Mouse (Mus musculus): Measurements from ENCODE around the gene C77080.

Gene C77080

DNA sequence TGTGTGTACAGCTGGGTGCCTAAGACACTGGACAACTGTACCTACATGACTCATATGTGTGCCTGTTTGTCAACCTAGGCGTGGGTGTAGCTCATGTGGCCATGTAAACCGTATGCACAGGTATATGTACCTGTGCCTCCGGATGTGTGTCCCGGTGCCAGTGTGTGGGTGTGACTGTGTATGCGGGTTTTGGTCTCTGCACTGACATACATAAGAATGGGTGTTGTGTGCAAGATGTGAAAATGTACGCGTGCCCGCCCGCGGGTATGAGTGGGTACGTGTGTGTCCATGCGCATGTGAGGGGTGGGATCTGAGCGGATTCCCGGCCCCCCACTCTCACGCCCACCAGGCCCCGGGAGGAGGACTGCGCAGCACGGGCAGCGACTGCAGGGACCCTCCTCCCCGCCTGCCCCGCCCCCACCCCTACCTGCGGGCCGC, 22.6 kb downstream of the C77080 start:
- DNase-seq (ENCODE audit: low spot score in 2 of 2): no peak

DNA sequence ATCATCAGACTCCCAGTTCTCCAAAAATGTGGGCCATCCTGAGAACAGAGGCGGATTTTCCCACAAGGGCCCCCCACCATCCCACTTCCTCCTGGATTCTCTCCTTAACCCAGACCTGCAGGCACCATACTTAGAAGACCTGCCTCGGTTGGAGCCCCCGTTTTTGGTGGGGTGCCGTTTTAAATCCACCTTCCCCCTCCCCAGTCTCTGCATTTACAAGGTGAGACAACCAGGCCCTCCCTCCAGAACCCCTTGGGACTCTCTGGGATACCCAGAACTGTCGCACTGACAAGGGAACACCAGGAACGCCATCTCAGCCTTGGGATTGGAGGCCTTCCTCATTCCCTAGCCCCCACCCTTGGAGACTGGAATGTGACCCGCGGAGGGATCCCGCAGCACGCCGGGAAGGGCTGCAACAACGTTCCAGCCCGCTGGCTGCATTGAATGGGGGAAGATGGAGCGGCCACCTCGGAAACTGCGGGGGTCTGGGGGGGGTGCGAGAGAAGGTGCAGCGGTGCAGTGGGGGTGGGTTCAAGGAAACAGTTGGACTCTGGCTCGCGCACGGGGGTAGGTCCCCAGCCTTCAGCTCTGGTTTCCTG, 23.3 kb downstream of the C77080 start:
- no peak for DNase-seq (ENCODE audit: low spot score in 2 of 2)

DNA sequence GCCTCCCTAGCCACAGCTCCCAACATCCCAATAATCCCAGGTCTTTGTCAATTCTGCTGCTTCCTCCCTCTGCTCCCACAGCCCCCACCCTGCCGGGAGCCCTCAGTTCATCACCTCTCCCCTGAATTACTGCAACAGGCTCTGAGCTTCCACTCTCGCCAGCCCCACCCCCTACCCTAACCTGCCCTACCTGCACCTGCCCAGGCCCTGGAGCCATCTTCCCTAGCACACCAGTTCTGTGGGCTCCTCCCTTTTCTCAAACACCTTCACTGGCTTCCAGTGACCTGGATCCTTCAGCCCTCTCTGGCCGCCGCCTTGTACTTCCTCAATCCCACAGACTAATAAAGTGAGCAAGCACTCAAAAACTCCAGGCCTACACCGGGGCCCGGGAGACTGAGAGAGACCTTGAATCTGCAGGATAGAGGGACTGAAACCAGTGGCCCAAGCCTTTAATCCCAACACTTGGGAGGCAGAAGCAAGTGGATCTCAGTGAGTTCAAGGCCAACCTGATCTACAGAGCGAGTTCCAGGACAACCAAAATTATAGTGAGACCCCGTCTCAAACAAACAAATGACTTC, 24.9 kb downstream of the C77080 start:
- DNase-seq (ENCODE audit: low spot score in 2 of 2): no peak

DNA sequence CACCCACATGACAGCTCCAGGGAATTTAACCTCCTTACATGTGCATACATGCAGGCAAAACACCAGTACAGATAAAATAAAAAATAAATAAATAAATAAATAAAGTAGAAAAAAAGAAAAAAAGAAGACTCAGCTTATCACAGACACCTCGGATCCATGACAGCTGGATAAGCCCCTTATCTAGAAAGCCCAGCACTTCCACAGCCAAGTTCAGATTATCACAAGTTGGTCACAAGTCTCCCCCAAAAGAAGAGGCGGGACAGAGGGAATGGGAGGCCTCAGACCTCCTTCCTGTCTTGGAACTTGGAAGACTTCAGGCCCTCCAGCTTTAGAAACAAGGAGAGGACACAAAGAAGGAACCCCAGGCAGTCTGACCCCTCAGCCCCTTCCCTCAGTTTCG, 26.1 kb downstream of the C77080 start:
- no peak for DNase-seq (ENCODE audit: low spot score in 2 of 2)

DNA sequence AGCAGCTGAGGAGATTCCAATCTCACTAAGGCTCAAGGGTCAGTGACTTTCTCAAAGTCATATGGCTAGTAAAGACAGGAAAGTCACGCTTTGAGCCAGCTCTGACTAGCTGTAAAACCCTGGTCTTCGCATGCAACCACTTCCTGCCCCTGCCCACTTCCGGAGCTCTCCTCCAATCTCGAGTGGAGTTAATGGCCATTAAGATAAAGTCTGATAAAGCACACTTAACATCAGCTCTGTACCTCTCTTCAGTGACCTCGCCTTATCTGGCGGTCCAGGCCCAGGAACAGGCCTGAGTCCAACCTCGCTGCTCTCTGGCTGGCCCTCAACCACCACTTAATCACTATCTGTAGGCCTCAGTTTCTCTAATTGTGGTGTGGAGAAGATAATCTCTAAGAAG, 26.7 kb downstream of the C77080 start:
- no peak for DNase-seq (ENCODE audit: low spot score in 2 of 2)

DNA sequence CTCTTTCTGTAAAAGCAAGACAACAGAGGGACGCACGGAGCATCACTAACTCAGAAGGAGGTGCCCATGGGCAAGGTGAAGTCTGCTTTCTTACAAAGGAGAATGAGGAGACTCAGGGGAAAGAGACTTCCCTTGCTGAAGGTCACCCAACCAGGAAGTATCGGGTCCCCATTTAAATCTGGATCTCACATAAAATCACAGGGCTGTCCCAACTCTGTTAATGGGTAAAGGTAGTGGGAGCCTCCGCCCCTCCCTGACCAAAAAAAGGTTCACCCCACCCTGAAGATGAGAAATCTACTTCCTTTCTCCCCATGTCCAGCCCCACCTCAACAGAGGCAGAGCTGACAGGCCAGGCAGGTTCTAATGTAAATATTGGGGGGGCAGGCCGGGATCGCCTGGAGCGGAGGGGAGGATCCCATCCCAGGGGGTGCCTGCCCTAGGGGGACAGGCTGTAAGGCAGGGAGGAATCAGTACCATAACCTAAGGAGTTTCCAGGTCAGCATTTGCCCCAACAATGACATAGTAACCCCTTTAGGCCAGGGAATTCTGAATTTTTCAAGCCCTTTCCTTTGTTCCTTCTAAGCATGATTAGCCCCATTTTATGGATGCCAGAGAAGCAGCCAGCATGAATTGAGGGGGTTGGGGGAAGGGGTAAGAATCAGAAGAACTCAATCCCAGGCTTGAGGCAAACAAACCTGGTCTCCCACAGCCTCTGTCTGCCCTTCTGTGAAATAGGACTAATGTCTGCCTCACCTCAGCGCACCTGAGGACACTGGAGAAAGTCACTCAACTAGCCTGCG, 28.4 kb downstream of the C77080 start:
- no peak for DNase-seq (ENCODE audit: low spot score in 2 of 2)

DNA sequence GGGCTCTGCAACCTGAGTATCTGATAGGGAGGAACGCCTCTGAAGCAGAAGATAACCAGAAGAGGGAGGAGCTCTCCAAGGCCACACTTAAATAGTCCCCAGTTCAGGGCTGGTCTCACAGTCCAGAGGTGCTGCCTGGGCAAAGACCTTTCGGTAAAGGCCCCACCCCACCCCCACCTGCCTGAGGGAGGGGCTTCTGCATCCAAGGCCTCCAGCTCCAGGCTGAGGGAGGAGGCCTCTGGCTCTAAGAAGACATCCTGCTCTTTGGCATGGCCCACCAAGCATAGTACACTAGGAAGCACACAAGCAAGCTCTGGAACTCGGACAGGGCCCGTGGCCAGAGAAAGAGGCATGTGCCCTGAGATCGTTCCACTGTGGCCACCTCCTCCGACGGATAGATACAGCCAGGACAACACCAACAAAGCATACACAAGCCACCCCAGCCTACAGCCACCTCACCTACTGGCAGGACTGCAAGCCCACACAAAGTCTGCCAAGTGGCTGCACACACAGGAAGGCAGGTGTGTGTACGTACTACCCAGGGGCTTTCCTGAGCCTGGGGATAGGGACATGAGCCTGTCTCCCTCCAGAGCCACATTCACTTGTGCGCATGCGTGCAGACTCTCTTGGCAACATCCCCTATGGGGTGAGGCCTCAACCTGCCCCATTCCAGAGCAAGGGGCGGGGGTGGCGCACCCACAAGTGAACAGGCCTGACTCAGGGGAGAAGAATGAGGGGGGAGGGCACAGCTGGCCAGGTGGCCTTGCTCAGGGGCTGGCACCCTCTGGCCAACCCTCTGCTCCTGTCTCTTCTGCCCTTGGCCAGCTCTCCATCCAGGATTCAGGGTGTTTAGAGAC, 29.4 kb downstream of the C77080 start:
- DNase-seq (ENCODE audit: low spot score in 2 of 2): peak; percentile 76 to 81

DNA sequence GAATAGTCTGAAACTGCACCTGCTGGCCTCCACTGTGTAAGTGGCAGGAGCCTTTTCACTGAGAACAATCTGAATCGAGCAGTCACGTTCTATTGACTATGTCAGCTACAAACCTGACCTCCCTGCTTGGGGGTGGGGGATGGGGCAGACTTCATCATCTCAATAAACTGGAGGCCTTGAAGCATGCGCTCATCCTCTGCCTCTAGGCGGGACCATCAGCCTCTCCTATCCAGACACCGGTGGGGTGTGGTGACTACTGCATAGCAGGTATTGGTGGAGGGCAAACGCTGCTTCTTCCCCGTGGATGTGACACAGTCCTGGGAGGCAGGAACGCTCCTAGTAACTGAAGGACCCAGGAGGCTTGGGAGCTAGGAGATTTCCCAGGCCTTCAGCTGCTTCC, 30.3 kb downstream of the C77080 start:
- DNase-seq (ENCODE audit: low spot score in 2 of 2): no peak

DNA sequence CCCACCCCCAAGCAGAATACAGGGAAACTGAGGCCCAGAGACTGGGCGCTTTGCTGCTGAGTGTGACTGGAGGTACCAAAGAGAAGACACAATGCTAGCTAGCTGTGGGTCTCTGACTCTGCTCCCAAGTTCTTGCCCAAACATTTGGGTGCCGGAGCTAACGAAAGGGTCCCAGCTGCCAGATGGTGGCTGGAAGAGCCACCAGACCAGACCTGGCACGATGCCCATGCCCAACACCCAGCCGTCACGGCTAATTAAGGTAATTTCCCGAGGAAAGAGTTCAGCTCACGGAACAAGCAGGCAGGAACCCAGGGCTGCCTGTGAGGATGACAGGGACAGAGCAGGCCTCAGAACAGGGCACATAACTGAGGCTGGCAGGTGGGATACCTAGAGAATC, 33.2 kb downstream of the C77080 start:
- DNase-seq (ENCODE audit: low spot score in 2 of 2): no peak

DNA sequence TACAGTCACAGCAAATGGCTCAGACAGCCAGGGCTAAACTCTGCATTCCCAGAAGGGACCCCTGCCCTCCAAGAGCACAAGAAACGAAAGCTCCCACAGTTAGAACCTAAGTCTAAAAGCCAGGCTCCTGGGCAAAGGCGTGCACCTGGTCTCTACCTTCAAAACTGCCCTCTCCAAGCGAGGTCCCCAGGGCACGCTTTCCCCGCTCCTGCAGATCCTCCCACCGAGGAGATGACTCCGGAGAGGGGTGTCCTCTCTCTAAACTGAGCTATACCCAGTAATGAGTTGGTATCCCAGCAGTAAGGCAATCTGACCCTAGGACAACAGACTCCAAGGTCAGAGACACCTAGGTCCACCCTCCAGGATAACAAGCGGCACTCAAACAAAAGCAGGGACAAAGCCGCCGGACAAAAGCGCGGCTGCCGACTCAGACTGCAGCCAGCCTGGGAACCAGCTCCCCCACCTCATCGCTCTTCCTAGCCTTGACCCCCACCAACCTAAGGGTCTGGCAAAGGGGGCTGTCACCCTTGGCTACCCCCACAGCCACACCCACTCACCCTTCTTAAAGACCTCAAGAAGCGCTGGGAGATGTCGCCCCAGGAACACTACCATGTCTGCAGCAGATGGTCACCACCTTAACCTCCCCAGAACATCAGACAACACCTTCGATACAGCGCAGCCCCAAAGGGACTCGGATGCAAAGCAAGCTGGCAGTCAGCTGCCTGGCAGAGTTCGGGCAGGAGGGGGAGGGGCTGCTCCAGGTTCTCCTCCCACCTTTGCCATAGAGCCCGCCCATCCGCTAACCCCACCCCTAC, 33.8 kb downstream of the C77080 start:
- DNase-seq (ENCODE audit: low spot score in 2 of 2): no peak

DNA sequence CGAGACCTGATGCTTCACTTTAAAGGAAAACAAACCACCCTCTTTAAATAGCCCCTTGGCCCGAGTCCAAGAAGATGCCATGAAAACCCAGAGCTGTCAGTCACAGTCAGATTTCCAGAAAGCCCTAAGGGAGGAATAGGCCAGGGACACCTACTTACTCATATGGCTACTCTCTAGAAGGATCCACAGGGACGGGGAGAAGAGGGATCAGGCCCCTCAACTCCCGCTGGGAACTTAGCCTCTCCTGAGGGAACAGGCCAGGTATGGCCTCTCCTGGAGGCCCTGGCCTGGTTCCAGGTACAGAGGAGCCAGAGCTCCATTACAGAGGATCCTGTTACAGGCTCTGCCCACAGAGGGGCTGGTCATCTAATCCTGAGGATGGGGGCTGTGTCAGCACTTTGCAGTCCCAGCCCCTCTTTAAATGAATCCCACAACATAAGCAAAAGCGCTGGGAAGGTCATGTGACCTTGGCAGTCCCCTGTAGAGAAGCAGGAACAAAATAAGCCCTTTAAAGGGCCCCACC, 34.7 kb downstream of the C77080 start:
- DNase-seq (ENCODE audit: low spot score in 2 of 2): no peak

DNA sequence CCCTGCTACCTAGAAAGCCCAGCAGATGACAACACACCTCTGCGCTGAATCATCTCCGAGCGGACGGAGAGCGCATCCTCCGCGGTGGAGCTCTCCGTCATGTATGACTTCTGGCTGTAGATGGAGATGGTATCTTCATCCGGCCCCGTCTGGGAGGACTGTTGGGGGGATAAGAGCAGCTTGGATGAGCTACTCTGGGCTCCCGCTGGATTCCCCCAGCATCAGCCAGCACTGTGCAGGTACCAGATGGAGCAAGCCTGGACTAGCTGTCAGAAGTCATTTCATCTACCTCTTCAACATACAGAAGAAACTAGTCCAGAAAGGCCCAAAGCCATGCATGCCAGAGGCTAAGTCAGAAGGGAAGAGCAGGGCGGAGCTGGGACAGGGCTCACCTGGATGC, 35.9 kb downstream of the C77080 start:
- no peak for DNase-seq (ENCODE audit: low spot score in 2 of 2)

DNA sequence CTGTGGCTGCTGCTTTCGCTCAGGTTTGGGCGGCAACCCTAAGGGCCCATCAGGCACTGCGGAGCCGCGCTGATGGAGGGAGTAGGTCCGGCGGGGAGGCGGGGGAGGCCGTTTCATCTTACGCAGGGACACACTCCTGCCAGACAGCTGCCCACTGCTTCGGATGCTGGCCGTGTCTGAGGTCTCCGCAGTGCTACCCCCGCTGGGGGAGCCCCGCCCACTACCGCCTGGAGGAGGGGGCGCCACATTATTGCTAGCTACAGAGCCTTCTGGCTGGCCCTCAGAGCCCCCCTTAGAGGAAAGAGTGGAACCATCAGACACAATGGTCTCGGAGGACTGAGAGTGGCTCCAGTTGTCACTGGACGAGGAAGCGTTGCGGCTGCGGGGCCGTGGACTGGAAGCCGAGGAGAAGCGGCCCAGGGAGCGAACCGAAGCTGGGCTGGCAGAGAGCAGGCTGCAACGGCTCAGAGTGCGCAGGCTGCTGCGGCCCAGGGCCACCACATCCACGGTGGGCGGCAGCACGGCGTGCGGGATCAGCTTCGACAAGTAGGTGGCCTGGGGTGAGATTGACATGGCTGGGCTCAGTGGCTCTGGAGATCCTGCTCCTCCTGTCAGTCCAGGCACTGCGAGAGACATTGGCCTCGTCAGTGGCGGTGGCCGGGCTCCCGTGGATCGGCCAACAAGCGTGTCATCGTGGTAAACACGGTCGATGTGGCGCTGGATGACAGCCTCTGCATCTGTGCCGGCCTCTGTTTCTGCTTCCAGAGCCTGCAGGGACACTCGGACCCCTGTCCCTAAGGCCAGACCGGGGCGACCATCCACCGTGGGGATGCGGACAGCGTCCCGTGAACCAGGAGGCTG, 37.6 kb downstream of the C77080 start:
- DNase-seq (ENCODE audit: low spot score in 2 of 2): no peak

DNA sequence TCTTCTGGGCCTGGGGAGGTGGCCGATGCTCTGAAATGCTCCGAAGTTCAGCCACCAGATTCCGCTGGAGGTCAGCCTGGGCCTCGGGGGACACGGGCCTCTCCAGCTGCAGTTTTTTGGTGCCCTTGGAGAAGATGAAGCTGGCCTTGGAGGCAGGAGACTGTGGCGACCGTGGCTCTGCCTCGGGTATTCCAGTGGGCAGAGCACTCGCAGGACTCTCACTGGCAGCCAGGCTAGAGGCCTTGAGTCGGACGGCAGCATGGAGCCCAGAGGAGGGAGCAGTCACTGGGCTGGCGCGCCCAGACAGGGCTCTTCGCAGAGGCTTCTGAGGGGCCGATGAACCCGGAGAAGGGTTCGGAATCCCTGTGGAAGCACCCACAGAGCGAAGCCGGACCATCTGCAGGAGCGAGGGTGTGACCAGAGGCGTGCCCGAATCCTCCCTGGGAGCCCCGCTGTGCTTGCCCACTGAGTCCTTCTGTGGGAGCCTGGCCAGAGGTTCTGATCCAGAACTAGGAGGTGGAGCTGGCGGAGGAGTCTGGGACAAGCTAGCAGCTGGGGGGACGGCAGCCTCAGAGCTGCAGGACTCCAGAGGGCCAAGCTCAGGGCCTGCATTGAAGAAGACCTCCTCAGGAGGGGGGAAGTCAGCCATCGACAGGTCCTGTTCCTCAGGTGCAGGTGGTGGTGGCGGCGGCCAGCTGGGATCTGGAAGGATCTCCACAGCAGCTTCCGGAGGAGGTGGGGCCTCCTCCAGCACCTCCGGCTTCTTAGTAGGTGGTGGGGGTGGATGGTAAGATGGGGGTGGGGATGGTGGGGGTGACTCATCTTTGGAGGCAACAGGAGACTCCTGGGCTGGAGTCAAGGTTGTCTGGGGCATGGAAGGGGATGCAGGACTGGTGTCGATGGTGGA, 38.9 kb downstream of the C77080 start:
- DNase-seq (ENCODE audit: low spot score in 2 of 2): no peak

DNA sequence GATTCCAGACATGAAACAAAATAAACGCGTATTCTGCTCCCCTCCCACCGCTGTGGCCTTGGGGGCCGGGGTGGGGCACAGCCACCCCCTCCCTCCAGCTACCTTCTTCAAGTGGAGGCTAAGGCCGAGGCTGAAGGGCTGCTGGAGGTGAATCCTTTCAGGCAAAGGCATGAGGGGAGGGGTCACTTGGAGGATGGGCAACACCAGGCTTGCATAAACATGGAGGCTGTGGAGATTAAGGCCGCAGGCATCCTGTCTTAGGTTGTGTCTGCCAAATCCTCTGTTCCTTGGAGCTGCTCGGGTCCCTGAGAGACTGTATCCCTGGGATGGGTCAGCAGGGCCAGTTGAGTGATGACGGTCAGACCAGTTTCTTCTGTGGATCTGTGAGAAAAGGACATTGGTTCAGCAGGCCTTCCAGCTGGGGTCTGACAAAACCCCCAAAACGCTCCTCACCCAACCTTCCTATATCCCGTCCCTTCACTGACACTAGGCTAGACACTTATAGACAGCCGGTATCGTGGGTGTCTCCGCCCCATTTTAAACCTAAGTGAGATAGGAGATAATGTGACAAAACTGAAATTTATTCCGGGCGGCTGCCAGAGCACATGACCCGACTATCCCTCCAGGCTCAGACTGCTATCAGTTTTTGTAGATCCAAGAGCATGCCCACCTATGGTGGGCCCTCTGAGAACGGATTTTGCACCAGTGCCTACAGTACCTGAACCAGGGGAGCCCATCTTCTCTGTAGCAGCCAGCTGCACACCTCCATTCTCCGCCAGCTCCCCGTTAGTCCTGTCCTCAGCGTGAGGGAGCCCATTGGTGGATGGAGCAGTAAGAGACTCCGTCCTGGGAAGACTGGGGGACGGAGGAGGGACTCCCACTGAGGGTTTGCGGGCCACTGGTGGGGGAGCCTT, 39.9 kb downstream of the C77080 start:
- DNase-seq (ENCODE audit: low spot score in 2 of 2): no peak

DNA sequence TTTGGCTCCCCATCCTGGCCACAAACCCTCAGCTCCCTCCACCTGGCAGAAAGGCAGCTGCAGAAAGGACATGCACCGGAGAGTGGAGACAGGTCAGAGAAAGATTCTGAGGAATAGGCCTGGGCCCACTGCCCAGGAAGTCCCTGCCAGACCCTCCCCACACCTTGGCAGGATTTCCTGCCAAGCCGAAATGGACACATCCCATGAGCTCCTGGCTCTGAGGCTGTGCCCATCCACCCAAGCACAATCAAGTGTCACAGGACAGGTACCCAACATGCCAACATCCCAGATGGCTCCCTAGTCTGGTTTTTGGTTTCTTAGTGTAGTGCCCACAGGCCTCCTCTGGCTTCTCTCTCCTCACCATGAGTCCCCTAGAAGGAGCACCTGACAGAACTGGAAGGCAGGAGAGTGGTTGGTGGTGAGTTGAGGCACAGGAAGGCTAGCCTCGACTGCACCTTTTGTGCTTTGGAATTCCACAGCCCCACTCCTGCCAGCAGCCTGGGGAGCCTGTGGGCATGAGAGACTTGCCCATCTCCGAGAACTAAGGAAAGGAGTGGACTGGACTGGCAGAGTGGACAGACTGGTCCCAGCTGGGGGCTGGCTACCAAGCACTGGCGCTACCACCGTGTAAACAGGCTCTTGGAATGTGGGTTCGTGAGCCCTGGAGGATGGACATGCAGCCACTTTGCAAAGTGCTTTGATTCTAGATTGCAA, 40.7 kb downstream of the C77080 start:
- no peak for DNase-seq (ENCODE audit: low spot score in 2 of 2)

DNA sequence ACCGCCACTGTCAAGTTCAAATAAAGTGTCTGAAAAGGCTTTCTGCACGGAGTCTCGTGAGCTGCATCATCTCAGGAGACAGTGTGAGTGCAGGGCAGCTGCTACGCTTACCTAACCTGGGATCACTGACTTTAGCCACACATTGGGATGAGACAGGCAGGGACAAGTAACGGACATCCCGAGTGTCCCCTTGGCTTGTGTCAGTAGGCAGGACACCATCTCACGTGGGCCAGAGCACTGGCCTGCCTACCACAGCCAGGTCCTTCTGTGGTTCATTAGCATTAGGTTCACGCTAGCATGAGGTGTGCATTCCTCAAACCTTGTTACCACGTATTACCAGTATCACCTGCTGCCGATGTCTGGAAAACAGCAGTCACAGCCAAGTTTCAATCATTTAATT, 42.0 kb downstream of the C77080 start:
- DNase-seq (ENCODE audit: low spot score in 2 of 2): no peak
